Mouse (Mus musculus) G1E-ER4 (cell line): ENCODE data around the gene Slc35f3. TPM values are rescaled to one million over a fixed set of nuclear protein-coding genes. Genes with fewer than 3 reads are reported as not detected.

Experiments
- GATA1 ChIP-seq: IDR thresholded peaks from one replicate; pipeline ENCODE4 v1.8.0; 2012; ENCODE audit warnings: low read length, inconsistent platforms
- polyA plus RNA-seq: library from polyadenylated mRNA; stranded (reverse); fragments of >175 nt; gene quantifications from 2 replicates; pipeline ENCODE4 v1.2.3, GENCODE M21; 2012

Gene Slc35f3
- polyA plus RNA-seq, 1 experiment: not detected

DNA sequence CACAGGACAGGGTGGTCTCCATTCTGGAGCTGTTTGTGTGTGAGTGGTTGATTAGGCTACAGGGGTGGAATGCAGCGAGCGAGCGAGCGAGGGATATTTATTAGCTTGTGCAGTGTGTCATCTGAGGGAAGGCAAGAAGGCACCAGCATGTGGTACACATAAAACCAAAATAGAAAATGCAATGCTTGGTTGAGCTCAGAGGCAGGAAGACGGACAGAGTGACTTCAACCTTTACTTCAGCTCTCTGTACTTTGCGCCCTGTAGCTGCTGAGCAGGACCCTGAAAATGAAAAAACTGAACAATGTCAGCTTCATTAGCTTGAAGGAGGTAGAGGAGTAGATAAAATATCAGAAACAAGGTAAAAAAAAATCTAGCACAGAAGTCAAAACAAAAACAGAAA is 3.2 kb downstream of the Slc35f3 start:
- no peak for TF ChIP-seq GATA1

DNA sequence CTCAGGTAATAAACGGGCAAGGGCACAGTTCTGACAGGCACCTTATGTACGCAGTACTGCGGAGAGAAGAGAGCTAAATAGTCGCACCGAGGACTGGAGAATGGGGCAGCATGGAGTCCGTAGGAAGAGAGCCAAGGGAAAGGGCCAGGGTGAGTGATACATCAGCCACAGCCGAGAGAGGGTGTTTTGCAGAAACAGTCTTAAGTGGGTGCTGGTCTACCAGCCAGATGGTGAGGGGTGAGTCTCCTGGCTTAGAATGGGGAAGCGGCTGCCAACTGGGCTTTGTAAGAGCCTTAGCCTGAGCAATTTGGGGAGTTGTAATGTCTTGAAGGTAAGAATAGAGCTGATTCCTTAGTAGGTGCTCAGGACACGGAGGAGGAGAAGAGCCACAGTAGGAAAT is 8.8 kb downstream of the Slc35f3 start:
- no peak for TF ChIP-seq GATA1

DNA sequence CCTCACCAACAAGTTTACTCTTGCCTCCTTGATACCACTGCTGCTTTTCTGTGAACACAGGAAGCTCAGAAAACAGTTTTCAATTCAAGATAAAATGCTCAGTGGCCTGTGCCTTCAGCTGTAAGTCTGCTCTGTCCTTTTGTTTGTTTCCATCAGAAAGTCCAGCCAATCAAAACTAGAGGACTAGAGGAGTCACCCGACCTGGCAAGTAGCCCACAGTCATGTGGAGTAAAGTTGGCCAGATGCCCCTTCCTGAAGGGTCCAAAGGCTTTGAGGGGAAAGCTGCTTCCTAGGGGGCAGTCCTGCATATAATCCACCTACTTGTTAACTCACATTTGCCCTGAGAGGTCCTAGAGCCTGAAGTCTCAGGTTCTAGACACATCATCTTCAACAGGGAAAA is 10.7 kb downstream of the Slc35f3 start:
- no peak for TF ChIP-seq GATA1

DNA sequence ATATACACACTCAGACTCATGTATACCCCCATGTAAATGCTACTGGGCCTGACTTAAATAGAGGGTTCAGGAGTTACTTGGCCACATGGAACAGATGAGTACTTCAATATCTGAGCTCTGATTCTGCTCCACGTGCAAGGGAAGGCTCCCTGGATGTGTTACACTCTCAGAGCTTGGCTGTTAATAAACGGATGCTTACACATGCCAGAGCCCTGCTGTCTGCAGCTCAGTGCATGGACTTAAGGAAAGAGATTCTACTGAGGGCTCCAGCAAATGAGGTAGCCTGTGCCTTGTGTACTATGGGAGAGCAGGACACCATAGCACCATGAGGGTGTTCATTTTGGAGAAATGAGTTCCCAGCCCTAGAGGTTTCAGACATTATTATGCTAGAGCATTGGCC is 26.6 kb downstream of the Slc35f3 start:
- TF ChIP-seq GATA1: no peak

DNA sequence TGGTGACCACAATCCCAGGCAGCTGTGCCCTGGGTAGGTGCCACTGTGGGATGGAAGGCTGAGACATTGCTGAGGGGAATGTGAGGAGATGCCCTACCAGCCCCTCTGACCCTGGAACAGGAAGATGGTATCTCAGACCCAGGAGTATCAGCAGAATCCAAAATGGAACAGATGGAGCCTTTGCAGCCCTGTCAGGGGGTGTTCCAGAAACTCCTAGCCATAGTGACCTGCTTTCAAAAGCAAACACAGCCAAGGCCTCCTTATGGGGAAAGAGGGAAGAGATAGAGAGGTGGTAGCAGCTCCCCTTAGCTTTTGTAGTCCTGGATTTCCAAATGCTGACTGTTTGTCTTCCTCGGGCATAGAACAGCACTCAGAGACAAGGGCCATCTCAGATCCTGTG is 27.8 kb downstream of the Slc35f3 start:
- no peak for TF ChIP-seq GATA1

DNA sequence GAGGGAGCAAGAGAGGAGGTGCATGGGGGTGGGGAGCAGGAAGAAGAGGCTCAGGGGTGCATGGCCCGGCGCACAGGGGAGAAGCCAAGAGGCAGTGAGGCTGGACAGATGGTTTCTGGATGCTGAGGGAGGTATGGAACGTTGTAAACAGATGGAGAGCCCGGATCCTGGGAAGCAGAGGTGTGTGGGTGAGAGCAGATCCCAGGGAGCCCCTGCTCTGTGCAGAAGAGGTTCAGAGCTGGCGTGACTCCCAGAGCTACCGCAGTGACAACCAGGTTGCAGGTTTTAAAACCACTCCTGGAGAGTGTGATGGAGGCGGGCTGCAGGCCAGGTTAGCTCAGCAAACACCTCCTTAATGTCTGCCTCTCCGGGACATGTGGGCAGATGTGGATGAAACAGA is 28.4 kb downstream of the Slc35f3 start:
- TF ChIP-seq GATA1: no peak

DNA sequence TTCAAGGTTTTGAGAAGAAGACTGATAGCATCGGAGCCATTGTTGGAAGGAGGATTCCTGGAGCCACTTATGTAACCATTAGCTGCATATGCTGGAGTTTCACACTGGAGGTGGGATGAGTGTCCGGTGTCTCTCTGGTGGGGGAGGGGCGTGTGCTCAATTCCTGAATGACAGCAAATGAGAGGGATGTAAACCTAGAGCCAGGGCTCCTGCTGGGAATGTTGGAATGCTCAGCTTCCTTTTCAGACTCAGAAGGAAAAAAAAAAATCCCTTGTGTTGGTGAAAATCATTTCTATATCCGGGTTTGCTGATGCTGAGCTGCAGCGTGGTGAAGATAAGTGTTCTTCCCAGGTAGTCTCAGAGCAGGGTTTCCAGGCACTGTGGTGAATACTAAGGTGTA is 29.4 kb downstream of the Slc35f3 start:
- no peak for TF ChIP-seq GATA1

DNA sequence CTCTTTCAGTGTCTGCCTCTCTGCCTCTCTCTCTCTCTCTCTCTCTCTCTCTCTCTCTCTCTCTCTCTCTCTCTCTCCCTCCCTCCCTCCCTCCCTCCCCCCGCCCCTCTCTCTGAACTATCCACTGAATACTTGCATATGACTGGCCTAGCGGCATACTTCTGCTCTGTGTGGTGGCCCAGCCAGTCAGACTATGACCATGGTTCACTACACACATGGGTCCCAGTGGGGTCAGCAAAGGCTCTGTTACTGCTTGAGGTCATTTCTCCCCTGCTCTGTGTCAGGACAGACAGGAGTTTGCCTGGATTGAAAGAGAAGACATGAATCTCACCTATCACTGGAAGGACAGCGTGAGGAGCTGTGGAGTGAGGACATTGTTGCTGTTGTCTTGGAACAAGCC is 40.5 kb downstream of the Slc35f3 start:
- no peak for TF ChIP-seq GATA1

DNA sequence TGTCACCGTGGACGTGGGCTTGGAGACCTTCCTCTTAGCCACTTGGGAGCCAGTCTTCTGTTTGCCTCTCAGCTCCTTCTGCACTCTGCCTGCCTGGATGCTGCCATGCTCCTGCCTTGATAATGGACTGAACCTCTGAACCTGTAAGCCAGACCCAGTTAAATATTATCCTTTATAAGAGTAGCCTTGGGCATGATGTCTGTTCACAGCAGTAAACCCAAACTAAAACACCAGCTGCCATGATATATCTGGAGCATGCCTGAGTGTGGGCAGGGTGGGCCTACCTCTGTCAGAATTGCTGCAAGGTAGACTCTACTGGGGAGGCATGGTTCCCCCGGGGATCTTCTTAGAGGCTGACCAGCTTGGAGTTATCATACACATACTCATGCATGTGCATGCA is 41.0 kb downstream of the Slc35f3 start:
- no peak for TF ChIP-seq GATA1

DNA sequence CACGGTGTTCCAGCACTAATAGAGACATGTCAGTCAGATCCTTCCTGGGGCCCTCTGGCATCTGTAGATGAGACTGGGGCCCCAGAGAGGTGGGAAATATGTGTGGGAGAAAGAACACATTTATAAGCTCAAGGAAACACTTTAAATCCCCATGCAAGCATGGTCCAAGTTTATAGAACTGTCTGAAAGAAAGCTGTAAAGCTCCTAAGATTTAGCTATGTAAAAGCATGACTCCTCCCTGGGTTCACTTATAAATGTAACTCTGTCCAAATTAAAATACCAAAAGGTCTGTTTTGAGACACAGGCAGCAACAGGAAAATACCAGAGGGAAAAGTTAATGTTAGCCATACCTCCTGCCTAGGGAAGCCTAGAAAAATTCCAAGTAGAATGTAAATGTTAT is 42.8 kb downstream of the Slc35f3 start:
- TF ChIP-seq GATA1: no peak

DNA sequence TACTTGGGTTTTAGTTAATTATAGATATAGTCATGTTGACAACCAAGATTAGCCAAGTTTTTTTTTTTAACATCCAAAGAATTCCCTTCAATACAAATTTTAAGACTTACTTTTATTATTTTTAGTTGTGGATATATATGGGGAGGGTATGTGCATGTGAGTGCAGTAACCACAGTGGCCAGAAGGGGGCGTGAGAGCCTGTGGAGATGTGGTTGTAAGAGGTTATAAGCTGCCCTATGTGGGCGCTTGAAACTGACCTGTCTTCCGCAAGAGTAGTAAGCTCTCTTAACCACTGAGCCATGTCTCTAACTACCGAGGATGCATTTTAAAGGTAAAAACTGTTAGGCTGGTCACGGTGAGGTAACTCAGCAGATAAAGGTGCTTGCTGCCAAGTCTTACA is 45.1 kb downstream of the Slc35f3 start:
- no peak for TF ChIP-seq GATA1

DNA sequence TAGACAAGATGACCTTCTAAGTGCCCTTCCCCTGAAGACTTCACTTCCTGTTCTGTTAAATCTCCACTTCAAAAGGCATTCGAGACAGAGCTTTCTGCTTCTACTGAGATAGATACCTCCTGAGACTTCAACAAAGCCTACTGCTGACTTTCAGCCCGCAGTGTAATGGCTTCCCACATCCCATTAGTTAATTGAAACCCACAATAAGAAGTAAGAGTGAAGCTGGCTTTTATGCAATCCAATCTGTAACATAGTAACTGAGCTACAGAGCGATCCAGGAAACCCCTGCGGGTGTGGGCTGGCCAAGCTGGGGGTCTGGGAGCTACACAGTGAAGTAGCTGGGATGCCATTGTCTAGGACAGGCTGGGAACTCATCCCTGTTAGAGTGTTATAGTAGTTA is 46.7 kb downstream of the Slc35f3 start:
- no peak for TF ChIP-seq GATA1

DNA sequence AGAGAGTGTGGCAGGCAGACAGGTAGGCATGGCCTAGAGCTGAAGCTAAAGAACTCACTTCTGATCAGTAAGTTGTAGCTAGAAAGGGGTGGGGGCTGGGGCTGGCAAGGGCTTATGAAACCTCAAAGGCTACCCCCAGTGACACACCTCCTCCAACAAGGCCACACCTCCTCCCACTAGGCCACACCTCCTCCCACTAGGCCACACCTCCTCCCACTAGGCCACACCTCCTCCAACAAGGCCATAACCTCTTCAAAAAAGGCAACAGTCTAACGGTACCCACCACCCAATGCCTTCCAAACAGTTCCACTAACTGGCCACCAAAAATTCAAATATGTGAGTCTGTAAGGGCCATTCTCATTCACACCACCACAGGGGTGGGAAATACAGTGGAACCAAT is 54.9 kb downstream of the Slc35f3 start:
- TF ChIP-seq GATA1: no peak

DNA sequence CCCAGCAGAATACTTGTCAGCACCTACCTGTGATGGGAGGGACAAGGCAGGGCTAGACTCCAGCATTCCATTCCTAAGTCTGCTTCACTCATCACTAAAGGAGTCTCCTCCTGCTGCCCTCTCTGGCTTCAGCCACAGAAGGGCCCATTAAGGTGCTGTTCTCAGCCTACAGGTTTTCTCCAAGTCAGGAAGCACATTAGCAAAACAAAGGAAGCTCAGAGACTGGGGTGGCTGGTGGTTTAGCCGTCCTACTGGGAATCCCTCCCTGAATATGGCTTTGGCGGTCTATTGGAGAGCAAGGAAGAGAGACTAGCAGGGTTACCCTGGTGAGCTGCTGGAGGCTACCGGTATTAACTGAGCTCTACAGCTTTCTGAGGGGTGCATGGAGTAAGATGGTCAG is 59.6 kb downstream of the Slc35f3 start:
- no peak for TF ChIP-seq GATA1

DNA sequence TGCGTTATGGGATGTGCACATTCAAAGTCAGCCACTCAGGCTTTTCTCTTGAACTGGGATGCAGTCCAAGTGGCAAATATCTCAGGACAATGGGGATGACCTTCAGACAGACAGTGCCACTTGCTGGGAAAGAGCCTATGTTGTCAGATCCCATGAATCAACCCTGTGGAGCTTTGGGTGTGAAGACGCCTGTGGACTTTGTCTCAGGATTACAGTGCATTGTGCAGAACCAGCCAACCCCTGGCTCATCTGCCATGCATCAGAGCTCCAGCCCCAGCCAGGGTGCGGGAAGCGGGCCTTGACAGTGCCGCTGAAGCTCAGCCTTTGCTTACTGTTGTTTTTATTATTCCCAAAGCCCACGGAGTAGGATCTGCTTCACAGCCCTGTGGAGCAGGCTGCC is 60.9 kb downstream of the Slc35f3 start:
- no peak for TF ChIP-seq GATA1

DNA sequence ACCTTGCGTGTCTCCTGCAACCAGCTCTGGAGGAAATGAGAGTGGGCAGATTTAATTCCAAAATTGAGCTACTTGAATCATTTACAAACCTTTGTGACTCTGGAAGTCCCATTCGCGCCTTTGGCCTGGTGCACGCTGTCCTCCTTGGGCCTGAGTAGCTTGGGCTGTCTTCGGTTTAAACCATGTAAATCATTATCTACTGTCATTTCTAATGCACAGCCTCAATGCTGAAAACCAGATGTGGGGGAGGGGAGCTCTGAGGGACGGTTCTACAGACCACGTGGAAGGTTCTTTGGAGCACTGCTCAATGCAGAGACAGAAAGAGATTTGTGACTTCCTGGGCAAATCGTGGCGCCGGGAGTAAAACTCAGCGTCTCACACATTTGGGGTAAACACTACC is 61.7 kb downstream of the Slc35f3 start:
- TF ChIP-seq GATA1: no peak

DNA sequence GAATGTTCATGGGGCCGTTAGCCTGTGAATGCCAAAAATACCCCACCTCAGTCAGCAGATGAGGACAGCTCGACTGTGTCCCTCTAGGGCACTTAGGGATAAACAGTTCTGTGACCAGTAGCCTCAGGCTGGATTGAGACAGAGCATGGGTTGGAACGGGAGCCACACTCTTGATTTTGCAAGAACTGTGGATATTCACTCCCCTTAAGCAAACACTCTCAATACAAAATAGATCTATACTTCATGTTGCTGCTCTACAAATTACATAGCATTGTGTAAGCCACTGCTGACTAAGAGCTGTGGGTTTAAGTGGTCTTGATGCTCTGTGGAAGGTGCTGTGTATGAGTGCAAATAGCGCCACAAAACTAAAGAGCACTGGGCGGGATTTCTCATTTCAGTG is 62.3 kb downstream of the Slc35f3 start:
- no peak for TF ChIP-seq GATA1

DNA sequence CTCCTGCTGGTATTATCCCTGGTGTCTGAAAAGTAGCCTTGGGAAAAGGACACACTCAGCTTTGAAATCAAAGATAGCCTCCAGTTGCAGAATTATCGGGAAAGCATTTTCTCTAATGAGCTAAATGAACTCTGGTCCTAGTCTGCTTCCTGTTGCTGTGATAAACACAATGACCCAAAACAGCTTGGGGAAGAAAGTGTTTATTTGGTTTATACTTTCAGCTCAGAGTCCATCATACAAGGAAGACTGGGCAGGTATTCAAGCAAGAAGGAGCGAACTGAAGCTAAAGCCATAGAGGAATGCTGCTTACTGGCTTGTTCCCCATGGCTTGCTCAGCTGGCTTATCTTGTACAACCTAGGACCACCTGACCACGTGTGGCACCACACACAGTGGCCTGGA is 67.9 kb downstream of the Slc35f3 start:
- TF ChIP-seq GATA1: no peak
